Mouse (Mus musculus): ENCODE data around the gene Pou2f3.
A peak's percentile ranks its signal among the peaks of the same experiment; 100 is the strongest.
"Not testable (repeated sequence)": the region's sequence is repeated elsewhere in the genome, so short reads cannot be mapped to it uniquely, and the experiment has no call there.

The Pou2f3 gene

DNA sequence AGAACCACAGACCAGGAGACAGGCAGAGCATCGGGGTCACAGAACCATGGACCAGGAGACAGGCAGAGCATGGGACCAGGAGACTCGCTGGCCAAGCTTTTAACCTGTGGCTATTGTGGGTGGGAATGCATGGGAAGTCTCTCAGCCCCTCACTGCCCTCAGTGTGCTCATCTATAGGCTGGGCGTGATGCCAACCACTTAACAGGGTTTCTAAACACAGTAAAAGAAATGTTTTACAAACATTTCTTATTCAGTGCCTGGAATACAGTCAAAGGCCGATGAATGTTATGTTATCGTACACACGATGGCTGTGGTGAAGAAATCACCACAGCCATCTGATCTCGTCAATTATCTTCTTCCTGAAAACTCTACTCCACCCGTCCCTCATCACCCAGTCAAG lies 43.1 kb downstream of the Pou2f3 start:
- DNase-seq (ENCODE audit: low spot score in 2 of 2): no peak

DNA sequence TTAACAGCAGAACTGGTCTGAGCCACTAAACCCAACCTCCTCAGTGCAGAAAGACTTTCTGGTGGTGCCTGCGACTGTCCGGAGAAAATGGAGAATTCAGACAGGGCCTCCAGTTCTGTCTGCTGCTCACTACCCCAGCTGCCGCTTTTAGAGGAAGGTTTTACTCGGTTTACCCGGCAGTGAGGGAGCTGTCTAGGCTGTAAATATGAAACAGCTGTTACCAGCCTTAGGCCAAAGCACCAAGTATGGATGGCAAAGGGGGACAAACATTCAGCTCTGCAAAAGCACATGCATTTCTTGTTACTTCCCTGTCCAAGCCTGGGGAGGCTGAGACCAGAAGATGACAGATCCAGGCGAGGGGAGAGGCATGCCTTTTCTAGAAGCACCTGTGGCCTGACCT lies 43.8 kb downstream of the Pou2f3 start:
- no peak for DNase-seq (ENCODE audit: low spot score in 2 of 2)

DNA sequence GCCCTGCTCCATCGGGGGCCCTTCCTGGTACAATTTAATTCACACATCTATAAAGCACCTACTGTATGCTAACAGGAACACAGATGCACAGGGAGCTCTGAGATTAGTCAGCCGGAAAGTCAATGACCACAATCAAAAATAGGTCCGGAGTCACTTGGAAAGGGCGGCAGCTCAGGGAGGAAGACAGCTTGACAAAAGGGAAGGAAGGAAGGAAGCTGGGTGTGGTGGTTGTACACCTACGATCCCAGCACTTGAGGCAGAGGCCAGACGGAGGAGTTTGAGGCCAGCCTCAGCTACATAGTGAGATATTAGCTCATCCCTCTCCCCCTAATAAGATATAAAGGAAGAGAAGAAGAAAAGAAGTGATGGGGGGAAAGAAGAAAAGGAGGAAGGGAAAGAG lies 54.2 kb downstream of the Pou2f3 start:
- DNase-seq (ENCODE audit: low spot score in 2 of 2): no peak

DNA sequence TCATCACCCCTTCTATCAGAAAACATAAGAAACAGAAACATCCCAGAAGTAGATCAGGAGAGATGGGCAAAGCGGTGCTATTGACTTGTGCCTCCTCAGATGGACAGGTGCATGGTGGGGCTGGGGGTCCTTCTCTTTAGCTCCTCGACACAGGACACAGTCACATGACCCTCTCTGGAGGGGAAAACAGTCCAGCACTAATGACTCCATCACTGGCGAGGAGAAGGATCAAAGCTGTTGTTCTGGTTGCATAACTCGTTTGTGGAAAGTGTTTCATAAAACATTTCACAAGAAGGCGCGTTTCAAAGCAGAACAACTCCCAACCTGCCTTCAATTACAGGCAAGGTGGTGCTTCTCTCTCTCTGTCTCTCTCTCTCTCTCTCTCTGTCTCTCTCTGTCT lies 58.4 kb downstream of the Pou2f3 start:
- DNase-seq (ENCODE audit: low spot score in 2 of 2): no peak

DNA sequence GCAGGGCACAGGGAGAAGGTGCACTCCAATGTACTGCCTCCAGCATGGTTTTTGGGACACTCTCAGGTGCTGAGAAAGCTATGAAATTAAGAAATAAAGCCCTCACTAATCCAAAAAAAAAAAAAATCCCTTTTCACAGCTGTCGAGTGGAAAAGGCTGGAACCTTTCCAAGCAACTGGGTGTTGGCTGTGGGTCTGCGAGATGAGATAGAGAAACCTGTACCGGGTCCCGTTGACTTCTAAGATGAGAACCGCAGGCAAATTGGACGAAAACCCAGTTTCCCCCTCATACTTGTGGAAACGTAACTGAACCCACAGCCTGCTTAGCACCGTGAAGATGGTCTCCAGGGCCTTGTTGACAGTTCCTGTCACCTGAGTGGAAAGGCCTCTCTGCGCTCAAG lies 59.2 kb downstream of the Pou2f3 start:
- DNase-seq (ENCODE audit: low spot score in 2 of 2): no peak

DNA sequence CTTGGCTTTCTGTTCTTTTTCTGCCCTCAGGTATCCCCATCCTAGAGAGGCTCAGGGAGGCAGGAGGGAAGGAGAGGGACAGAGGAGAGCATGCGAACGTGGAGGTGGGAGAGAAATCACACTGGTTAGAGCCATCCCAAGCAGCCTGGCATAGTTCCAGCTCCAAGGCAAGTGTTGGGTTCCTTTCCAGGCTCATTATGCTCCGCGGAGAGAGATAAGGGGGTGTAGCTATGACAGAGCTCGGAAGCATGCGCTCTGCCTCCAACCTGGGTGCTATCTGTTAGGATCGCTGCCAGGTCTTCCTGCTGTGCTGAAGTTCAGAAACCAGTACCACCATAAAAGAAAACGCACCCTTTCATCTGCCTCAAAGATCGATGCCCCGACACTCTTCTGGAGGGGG lies 60.1 kb downstream of the Pou2f3 start:
- peak; percentile 67 to 73 for DNase-seq (ENCODE audit: low spot score in 2 of 2)

DNA sequence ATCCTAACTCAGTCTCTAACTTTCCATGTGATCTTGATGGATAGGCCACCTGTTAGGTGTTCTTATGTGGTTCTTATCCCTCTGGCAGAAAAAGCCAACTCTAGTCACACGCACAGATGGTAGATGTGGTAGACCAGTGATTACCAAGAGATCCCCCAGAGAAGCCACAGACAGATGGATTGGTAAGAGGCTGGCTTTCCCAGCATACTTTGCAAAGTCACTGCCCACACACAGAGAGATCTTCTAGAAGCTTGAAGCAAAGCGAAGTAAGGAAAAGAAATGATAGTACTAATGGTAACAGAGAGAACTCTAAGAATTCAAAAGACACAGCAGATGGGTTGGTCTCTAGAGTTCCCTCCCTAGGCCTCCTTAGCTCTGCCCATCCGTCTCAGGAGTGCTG lies 60.7 kb downstream of the Pou2f3 start:
- DNase-seq (ENCODE audit: low spot score in 2 of 2): peak in 1 of 2 experiments; percentile 40

DNA sequence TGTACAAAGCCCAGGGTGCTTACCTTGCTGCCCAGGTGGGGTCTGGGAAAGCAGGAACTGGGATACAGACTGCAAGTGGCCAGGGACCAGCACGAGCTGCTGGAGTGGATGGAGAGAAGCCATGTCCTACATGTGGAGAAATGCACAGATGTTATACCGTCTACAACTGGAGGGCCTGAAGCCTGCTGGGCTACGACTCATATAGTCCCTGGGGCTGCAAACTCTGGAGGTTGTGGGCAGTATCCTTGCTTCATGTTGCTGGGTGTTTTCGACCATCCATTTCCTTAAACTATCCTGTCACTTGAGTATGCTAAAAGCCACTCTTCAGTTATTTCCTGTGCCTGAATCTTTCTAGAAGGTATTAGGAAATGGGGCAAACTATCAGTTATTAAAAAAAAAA lies 65.0 kb downstream of the Pou2f3 start:
- no peak for DNase-seq (ENCODE audit: low spot score in 2 of 2)

DNA sequence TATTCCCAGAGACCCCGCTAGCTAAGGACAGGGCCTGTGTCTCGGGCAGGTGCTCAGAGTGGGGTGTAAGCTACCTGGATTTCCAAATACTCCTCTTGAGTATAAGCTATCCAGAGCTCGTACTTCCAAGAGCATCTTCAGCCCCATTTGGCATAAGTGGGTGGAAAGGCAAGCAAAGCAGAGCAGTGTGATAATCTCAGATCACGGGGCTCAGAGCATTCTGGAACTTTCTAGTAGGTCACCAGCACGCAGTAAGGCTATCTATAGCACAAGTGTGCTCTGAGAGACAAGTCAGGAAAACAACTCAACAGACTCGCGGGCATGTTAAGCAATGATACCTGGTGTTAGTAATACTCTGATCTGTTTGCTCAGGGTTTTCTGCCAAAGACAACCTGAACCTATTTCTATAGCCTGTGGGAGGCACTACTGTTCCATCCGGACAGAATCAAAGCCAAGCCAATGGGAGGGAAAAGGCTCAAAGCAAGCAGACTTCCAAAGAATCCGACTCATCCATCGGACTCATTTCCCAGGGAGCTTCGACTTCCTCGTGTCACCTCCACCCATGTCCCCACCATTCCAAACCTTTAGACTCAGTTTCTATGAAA lies 65.9 kb downstream of the Pou2f3 start:
- DNase-seq (ENCODE audit: low spot score in 2 of 2): peak in 1 of 2 experiments; percentile 24

DNA sequence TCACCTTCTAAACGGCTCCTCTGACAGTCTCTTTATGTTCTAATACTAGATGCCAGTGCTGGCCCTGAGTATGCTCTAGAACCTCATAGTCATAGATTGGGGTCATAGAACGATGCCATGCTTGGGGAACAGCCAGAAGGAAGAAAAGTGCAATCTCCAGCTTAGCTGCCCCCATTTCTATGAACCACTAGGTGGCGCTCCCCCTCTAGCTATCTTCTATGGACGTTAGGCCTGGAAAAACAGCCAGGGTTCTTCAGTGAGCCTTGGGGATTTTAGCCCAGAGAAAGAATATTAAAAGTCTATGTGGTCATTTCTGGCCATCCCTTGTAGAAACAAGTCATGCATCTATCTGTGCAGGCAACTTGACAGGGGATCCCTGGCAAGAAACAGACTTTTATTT lies 68.3 kb downstream of the Pou2f3 start:
- DNase-seq (ENCODE audit: low spot score in 2 of 2): peak; percentile 80 to 86

DNA sequence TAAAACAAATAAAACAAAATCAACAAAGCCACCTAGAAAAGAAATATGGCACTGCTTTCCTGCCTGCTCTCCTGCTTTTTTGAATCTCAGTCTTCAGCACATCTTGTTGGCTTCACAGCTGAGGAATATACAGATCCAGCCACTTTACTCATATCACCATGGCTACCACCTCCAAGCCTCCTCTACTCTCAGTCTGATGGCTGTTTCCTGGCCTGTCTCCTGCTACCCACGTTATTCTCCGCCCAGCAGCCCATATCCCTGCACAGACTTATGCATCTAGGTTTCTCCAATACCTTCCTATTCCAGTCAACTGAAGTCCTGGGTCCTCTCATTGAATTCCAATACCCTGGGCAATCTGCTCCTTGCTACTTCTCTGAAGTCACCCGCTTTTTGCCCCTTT lies 76.6 kb downstream of the Pou2f3 start:
- peak; percentile 68 to 70 for DNase-seq (ENCODE audit: low spot score in 2 of 2)

DNA sequence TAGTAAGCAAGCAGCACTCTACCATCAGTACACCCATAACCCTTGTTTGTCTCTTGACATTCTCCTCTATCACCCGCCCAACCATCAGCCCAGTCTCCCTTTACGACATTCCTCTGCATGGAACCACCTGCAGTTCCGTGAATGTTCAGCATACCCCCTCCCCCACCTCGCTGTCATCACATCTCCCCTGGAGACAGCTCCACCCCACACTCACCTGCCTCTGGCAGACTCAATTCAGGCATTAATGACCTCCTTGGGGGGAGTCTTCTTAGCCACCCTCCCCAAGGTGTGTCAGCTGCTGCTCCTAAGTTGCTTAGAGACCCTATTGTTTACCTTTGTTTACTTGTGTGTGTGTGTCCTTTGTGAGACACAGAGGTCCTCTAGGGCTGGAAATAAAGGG lies 77.8 kb downstream of the Pou2f3 start:
- no peak for DNase-seq (ENCODE audit: low spot score in 2 of 2)

DNA sequence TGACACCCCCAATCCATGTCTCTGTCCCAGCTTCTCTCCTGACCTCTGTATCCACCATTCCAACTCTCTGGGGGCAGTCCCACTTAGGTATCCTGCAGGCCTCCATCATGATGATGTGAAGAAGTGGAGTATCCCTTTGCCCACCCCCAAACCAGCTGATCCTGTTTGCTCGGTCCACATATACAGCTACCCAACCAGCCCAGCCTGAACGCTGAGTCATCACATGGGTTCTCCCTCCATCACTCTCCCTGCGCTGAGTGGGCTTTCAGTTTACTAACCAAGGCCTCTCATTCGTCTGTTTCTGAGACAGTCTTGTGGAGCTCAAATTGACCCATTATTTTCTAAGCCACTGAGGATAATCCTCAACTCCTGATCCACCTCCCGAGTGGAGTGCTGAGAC lies 78.2 kb downstream of the Pou2f3 start:
- no peak for DNase-seq (ENCODE audit: low spot score in 2 of 2)

DNA sequence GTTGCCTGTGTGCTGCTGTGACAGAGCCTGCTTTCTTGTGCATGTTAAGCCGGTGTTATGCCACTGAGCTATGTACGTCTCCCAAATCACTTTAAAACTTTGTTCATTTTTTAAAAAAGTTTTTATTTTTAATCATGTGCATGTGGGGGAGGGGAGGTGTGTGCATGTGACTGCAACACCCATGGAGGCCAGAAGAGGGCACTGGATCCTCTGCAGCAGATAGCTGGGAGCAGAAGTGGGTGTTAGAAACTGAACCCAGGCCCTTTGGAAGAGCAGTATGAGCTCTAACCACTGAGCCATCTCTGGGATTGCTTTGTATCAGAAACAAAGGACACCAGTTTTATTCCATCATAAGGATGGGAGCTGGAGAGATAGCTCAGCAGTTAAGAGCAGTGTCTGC lies 79.5 kb downstream of the Pou2f3 start:
- DNase-seq (ENCODE audit: low spot score in 2 of 2): no peak

DNA sequence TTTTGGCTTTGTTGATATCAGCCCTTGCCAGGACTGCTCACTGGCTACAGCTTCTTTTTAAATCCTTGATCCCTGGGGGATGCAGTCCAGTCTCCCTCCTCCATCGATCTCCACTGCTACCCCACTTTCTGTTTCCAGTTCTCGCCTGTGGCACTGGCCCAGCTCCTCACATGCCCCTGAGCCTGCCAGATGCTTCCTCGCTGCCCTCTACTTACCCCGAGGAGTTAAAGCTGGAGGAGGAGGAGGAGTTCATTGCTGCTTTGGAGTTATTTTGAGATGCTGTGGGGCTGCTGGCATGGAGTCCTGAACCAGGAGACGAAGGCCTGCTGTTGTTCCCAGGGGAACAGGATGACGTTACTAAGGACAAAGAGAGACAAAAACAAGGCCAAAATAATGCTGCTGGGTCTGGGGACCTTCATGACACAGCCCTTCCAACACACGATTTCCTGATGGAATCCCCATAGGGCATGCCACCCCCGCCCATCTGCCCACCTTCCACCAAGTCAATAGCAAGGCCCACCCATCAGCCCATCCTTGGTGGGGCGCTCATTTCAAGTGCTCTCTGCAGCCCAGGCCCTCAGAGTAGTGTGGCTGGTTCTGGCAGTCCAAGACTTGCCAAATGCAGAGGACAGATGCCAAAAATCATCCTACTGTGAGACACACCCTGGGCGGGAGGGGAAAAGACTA lies 82.9 kb downstream of the Pou2f3 start:
- peak in 1 of 2 experiments; percentile 43 for DNase-seq (ENCODE audit: low spot score in 2 of 2)

DNA sequence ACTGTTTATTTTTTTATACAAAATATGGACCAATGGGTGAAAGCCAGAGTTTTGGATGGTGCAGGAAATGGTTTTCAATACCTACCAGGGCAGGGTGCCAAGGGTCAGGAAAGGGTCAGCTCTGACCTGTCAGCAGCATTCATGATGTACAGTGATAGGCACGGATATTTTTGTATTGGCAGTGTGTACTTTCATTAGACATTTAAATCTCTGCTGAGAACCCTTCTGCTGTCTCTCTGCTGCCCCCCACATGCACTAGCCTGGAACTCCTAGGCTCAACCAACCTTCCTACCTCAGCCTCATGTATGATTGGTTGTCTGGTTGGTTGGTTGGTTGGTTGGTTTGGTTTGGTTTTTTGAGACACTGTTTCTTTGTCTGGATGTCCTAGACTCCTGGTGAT lies 87.8 kb downstream of the Pou2f3 start:
- DNase-seq (ENCODE audit: low spot score in 2 of 2): no peak

DNA sequence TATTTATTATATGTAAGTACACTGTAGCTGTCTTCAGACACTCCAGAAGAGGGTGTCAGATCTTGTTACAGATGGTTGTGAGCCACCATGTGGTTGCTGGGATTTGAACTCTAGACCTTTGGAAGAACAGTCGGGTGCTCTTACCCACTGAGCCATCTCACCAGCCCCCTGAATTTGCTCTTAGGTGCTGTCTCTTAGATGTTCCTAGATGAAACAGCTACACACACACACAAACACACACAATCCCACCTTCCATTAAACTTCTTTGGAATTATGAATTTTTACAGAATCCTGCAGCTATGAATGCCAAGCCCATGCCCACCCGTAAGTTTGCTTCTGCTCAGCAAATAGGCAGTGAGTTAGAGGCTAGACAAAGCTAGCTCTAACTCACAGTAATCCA lies 88.2 kb downstream of the Pou2f3 start:
- DNase-seq (ENCODE audit: low spot score in 2 of 2): not testable (repeated sequence)

DNA sequence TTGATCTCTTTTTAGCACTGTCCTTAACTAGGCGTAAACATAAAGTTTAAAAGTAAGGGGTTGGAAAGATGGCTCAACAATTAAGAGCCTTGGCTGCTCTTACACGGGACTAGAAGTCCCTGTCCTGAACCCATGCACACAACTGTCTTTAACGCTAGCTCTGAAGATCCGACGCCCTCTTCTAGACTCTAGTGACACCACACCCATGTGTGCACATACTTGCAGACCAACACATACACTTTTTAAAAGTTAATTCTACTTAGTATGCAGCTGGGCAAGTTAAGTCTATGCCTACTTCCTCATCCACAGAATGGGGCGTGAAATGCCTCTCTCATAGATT lies 93.2 kb downstream of the Pou2f3 start:
- DNase-seq (ENCODE audit: low spot score in 2 of 2): no peak

DNA sequence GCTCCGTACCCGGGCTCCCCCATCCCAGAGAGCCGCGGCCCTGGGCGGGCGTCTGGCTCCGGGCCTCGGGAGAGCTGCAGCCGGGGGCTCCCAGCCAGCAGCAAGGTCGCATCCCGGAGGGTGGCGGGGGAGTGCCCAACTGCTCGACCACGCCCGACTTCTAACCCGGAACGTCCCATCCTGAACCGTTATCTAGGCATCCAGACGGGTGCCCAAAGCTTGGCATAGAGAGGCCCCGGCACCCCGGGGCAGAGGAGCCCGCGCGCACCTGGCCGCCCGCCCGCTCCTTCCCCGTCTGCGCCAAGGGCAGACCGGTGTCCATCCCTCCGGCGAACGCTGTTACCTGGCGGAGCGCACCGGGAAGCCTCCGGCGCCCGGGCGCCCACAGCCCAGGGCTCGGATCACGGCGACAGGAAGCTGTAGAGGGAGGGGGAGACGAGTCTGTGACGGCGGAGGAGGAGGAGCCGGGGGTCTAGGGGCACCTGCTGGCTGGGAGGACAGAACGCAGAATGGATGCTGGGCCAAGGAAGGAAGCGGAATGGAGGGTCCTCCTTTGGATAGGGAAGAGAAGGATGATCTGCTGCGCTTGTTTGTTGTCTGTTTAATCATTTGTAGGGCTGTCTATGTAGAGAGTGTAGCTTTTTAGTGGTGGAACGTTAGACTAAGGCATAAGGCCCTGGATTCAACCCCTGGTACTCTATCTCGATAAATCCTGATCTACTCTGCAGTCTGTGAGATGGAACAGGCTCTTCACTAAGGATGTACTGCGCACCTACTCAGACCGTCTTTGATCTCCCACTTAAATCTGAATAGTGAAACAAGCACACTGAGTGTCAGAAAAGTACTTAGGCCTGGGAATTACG lies 93.8 kb downstream of the Pou2f3 start, which contains the start of gene Tmem136:
TSS of gene Tmem136 (minus strand) at position 437 of the 863 bp plus-strand sequence.
- DNase-seq (ENCODE audit: low spot score in 2 of 2): peak; percentile 66 to 67

DNA sequence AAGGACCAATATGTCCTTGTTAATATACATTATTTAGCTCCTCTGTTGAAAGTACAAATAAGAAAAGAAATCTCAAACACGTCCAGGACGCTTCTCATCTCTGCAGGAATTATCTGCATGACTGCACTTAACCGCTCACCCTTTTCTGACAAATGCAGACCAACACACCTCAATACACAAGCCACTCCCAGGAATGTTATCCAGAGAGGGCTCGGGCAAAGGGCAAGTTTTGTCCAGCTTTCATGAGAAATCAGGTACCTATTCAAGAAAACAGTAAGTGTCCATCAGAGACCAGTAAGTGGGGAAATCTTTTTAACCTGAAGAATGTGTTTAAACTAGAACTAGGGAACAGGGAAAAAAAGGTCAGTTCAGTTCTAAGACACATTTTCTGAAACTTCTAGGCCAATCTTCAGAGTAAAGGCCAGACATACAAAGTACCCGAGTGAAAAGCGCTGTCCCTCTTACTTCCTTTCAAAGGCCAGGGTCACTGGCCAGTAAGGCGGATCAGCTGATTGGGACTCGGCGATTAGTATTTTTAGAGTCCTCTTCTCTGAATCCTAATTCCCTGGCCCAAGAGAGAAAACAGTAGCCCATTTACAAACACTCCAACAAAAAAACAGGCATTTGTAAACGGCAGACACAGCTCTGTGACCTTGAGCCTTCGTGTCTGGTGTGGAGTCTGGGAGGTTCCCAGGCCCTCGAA lies 94.6 kb downstream of the Pou2f3 start:
- DNase-seq (ENCODE audit: low spot score in 2 of 2): no peak

DNA sequence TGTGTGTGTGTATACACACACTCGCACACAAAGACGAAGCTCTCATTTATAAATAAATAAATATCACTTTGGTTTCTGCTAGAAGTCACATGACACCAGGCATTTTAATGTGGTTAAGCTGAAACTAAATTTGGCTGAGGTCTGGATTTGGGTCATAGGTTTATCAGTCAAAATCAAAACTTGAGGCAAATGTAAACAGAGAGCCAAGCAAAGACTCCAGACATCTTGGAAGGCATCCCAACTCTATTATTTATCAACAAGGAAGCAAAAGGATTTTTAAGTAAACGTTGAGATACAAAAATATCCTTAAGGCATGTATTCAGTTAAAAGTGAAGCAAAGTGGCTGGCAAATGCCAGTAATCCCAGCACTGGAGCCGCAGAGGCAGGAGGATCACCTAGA lies 95.3 kb downstream of the Pou2f3 start:
- DNase-seq (ENCODE audit: low spot score in 2 of 2): no peak

DNA sequence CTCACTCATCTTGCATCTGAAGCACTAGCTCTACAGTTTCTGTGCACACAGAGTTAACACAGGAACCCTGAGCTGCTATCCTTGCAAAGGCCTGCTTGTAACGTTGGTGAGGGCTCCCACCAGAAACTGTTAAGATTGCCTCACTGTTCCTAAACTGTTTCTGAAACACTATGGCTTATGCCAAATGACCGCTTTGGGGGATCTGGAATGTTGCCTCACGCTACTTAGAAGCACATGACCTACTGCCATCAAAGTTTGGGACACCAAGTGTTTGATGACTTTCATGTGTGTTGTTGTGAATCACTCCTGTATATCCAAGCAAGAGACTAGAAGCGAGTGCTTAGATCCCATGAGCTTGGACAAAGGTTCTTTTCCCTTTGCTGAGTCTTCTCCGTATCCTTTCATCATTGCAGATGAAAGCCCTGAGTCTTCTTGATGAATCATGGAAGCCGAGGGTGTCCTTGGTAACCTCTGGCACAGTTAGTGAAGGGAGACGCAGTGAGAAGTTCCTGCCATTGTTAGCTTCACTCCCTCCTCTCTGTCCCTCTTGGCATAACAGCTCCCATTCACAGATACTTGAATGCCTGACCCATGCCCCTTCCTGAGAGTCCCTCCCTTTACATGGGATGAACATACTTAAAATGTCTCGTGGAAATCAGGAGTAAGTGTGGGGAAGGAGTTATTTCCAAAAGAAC lies 99.7 kb downstream of the Pou2f3 start:
- no peak for DNase-seq (ENCODE audit: low spot score in 2 of 2)
